Mouse (Mus musculus) midbrain, postnatal 0 days (tissue): ENCODE results near the gene Map2k3. TPM values are rescaled to one million over a fixed set of nuclear protein-coding genes. Genes with fewer than 3 reads are reported as not detected.
"Not testable (repeated sequence)": the region's sequence is repeated elsewhere in the genome, so short reads cannot be mapped to it uniquely, and the experiment has no call there.

ENCODE experiments used
- ATAC-seq: fragments of 200-750 bp; cut with Nextera tagmentation; 2 replicates; pipeline ENCODE4 v1.8.0; 2017; ENCODE audit warnings: moderate number of reproducible peaks, mild to moderate bottlenecking, moderate TSS enrichment, moderate library complexity; ENCODE audit not compliant: low FRiP score
- DNase-seq: peaks from one replicate; pipeline ENCODE4 v3.0.0-alpha.2; 2015; ENCODE audit warnings: low spot score
- H3K27ac ChIP-seq: fragments of 300-500 bp; sonication (generic); 2 replicates; pipeline ENCODE4 v1.5.1; 2014; ENCODE audit warnings: low read depth, mild to moderate bottlenecking, low read length, mixed read lengths
- H3K27me3 ChIP-seq: fragments of 300-500 bp; sonication (generic); 2 replicates; pipeline ENCODE4 v1.6.1; 2014; ENCODE audit warnings: low read length, control low read depth, mixed read lengths; ENCODE audit not compliant: insufficient read depth
- H3K36me3 ChIP-seq: fragments of 300-500 bp; sonication (generic); 2 replicates; pipeline ENCODE4 v1.6.1; 2014; ENCODE audit warnings: low read length, control low read depth, mixed read lengths; ENCODE audit not compliant: insufficient read depth
- H3K4me1 ChIP-seq: fragments of 300-500 bp; sonication (generic); 2 replicates; pipeline ENCODE4 v1.6.1; 2014; ENCODE audit warnings: mild to moderate bottlenecking, control low read depth, antibody characterized with exemption, low read length, mixed read lengths; ENCODE audit not compliant: insufficient read depth
- H3K4me2 ChIP-seq: fragments of 300-500 bp; sonication (generic); 2 replicates; pipeline ENCODE4 v1.6.1; 2014; ENCODE audit warnings: low read depth, mild to moderate bottlenecking, low read length, mixed read lengths; ENCODE audit not compliant: poor library complexity, severe bottlenecking
- H3K4me3 ChIP-seq: fragments of 300-500 bp; sonication (generic); 2 replicates; pipeline ENCODE4 v1.5.1; 2014; ENCODE audit warnings: low read depth, mild to moderate bottlenecking, low read length, moderate library complexity
- H3K9ac ChIP-seq: fragments of 300-500 bp; sonication (generic); replicated peaks from 2 replicates; pipeline ENCODE4 v1.6.1; 2014; ENCODE audit warnings: mild to moderate bottlenecking, low read length, moderate library complexity, mixed read lengths; ENCODE audit not compliant: poor library complexity, severe bottlenecking
- H3K9me3 ChIP-seq: fragments of 300-500 bp; sonication (generic); 2 replicates; pipeline ENCODE4 v1.6.1; 2016; ENCODE audit warnings: low read length, control low read depth
- CTCF ChIP-seq: IDR thresholded peaks from 2 replicates; pipeline ENCODE4 v1.5.1; 2016; ENCODE audit warnings: antibody characterized with exemption, mild to moderate bottlenecking
- WGBS: fragments of 180-500 bp; shearing (Covaris S2); extraction: QIAGEN DNeasy Blood & Tissue Kit; methylation state at CpG from one replicate; pipeline ENCODE4 v1.1.7; 2014; 5-methylcytosine and 5-hydroxymethylcytosine counted together
- polyA plus RNA-seq: library from polyadenylated mRNA; unstranded; fragments of >200 nt; fragmentation: Nextera tagmentation; extraction: Ambion mirVana; gene quantifications from 2 replicates; pipeline ENCODE4 v1.2.1, GENCODE M21; 2015
- total RNA-seq: library from RNA; depleted of rRNA; stranded (reverse); fragments of >200 nt; gene quantifications from 2 replicates; pipeline ENCODE4 v1.2.3, GENCODE M21; 2014; rRNA removed

Map2k3 gene
- 10.1 and 23.1 TPM in 2 replicates for total RNA-seq
- polyA plus RNA-seq: 22.9 and 23.4 TPM in 2 replicates

DNA sequence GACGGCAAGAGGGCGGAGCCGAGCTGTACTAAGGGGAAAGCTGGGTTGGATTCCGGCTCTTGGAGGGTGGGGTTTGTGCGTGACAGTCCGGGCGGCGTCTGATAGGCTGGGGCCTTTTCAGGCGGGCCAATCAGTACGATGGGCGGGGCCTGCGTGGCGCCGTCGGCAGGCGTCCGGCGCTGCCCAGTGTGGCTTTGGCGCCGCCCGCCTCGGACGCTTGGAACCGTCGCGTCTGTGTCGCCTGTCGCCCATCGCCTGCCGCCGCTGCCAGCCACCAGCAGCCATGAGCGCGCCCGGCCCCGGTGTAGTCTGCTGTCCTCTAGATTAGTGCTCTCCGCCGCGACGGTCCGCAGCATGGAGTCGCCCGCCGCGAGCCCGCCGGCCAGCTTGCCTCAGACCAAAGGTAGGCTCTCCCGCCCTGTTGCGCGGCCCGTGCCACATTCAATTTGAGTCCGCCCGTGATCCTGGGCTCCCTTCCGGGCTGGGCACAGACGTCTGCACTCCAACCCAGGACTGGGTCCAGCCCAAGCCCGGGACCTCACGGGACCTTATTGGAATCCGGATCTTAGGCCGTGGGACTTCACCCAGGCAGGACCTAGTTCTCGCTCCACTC, at the start of gene Map2k3:
Gene Map2k3 (plus strand): TSS at position 165 of the 613 bp plus-strand sequence.
- no peak; the same call in 1 of the 2 replicates for TF ChIP-seq CTCF
- no peaks in the 10 kb centered on the region for H3K9me3 ChIP-seq
- H3K36me3 ChIP-seq: no peaks in the 10 kb centered on the region
- H3K9ac ChIP-seq: peak within 1 kb of the TSS; percentile 83
- H3K4me2 ChIP-seq: peak within 1 kb of the TSS; percentile 86
- ATAC-seq: peak; percentile 95
- H3K27me3 ChIP-seq: no peaks in the 10 kb centered on the region
- H3K4me3 ChIP-seq: peak within 1 kb of the TSS; percentile 64
- WGBS: 0% methylated on average over 46 of the region's 59 CpGs
- peak within 1 kb of the TSS; percentile 44 for H3K27ac ChIP-seq
- DNase-seq: peak; percentile 97
- peaks cover 12% of the 10 kb centered on the region for H3K4me1 ChIP-seq

- no peak for ATAC-seq
- no peaks in the 10 kb centered on the region for H3K27me3 ChIP-seq
- H3K4me1 ChIP-seq: no peaks in the 10 kb centered on the region
- no peak for DNase-seq
- TF ChIP-seq CTCF: no peak
- no peak overlapping the region for H3K27ac ChIP-seq
- no peak overlapping the region for H3K9ac ChIP-seq
- H3K4me3 ChIP-seq: no peak overlapping the region
- no peaks in the 10 kb centered on the region for H3K9me3 ChIP-seq
- H3K36me3 ChIP-seq: no peaks in the 10 kb centered on the region
- no peak overlapping the region for H3K4me2 ChIP-seq
- WGBS: 72% methylated on average over 3 of the region's 3 CpGs
Observed at GRCm38 (mm10) chr11:60882386-60882785, 49.4 kb upstream of the Map2k3 start.

DNA sequence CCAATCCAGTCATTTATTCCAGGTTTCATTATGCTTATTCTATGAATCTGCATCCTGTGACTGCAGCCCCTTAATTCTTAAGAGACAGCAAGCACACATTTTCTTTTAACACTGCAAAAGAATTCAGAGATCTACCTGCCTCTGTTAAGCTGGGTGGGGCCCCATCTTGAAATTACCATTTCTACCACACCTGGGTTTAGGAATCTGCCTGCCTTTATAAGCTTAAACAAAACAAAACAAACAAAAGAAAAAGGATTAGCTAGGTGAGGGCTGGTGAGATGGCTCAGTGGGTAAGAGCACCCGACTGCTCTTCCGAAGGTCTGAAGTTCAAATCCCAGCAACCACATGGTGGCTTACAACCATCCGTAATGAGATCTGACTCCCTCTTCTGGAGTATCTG, 44.8 kb upstream of the Map2k3 start:
- H3K4me1 ChIP-seq, H3K27me3 ChIP-seq, ATAC-seq, H3K4me2 ChIP-seq, DNase-seq, H3K9me3 ChIP-seq, H3K9ac ChIP-seq, H3K4me3 ChIP-seq, H3K27ac ChIP-seq, H3K36me3 ChIP-seq: not testable (repeated sequence)
- WGBS: 89% methylated on average over 2 of the region's 3 CpGs

DNA sequence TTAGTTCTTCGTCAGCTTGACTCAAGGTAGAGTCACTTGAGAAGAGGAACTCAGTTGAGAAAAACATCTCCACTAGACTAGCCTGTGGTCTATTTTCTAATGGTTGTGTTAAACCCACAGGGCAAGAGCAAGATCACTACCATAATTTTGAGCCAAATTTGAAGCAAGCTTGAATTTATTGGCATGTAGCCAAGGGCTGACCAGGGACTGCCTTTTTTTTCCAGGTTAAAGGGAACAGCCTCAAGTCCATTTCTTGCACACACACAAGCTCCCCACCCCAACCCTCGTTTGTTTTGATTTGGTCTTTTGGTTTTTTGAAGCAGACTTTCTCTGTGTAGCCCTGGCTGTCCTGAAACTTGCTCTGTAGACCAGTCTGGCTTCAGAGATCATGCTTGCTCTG, 42.0 kb upstream of the Map2k3 start:
- H3K4me3 ChIP-seq: no peak overlapping the region
- no peak overlapping the region for H3K4me2 ChIP-seq
- H3K9ac ChIP-seq: no peak overlapping the region
- no peak for DNase-seq
- no peaks in the 10 kb centered on the region for H3K9me3 ChIP-seq
- no peak overlapping the region for H3K27ac ChIP-seq
- no peak for ATAC-seq
- H3K27me3 ChIP-seq: no peaks in the 10 kb centered on the region
- no peaks in the 10 kb centered on the region for H3K36me3 ChIP-seq
- WGBS: 67% methylated on average over 2 of the region's 2 CpGs
- H3K4me1 ChIP-seq: no peaks in the 10 kb centered on the region
- no peak for TF ChIP-seq CTCF

GRCm38 (mm10) chr11:60890286-60890685, 41.5 kb upstream of the Map2k3 start:
- H3K4me2 ChIP-seq: no peak overlapping the region
- no peak overlapping the region for H3K27ac ChIP-seq
- no peaks in the 10 kb centered on the region for H3K27me3 ChIP-seq
- H3K4me1 ChIP-seq: no peaks in the 10 kb centered on the region
- H3K9ac ChIP-seq: no peak overlapping the region
- 69% methylated on average over 6 of the region's 6 CpGs for WGBS
- TF ChIP-seq CTCF: no peak
- no peaks in the 10 kb centered on the region for H3K36me3 ChIP-seq
- no peaks in the 10 kb centered on the region for H3K9me3 ChIP-seq
- DNase-seq: no peak
- ATAC-seq: no peak
- no peak overlapping the region for H3K4me3 ChIP-seq

DNA sequence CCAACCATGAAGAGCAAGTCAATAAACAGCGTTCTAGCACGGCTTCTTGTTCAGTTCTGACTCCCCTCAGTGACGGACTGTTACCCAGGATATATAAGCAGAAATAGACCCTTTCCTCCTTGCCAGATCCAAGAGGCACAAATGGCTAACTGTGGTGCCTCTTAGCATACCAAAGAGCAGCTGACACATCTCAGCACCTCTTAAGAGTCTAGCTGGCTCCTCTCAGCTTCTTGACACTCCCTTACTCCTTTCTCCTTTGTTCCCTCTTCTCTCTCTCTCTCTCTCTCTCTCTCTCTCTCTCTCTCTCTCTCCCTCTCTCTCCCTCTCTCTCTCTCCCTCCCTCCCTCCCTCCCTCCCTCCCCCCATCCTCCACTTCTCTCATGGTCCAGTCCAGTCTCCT, 41.1 kb upstream of the Map2k3 start:
- 69% methylated on average over 3 of the region's 3 CpGs for WGBS
- Histone ChIP-seq H3K4me3 (no peak overlapping the region), H3K4me2 (no peak overlapping the region), H3K4me1 (no peaks in the 10 kb centered on the region), H3K36me3 (no peaks in the 10 kb centered on the region), H3K27ac (no peak overlapping the region), H3K9ac (no peak overlapping the region), H3K9me3 (no peaks in the 10 kb centered on the region), H3K27me3 (no peaks in the 10 kb centered on the region)
- no peak for DNase-seq
- no peak for TF ChIP-seq CTCF
- ATAC-seq: no peak
